Mouse (Mus musculus): ENCODE data around the gene Reep3. TPM values are rescaled to one million over a fixed set of nuclear protein-coding genes. Genes with fewer than 3 reads are reported as not detected.
A peak's percentile ranks its signal among the peaks of the same experiment; 100 is the strongest.

The Reep3 gene
- total RNA-seq, 2 experiments from 2014 or later: 16.6 to 17.8 TPM

DNA sequence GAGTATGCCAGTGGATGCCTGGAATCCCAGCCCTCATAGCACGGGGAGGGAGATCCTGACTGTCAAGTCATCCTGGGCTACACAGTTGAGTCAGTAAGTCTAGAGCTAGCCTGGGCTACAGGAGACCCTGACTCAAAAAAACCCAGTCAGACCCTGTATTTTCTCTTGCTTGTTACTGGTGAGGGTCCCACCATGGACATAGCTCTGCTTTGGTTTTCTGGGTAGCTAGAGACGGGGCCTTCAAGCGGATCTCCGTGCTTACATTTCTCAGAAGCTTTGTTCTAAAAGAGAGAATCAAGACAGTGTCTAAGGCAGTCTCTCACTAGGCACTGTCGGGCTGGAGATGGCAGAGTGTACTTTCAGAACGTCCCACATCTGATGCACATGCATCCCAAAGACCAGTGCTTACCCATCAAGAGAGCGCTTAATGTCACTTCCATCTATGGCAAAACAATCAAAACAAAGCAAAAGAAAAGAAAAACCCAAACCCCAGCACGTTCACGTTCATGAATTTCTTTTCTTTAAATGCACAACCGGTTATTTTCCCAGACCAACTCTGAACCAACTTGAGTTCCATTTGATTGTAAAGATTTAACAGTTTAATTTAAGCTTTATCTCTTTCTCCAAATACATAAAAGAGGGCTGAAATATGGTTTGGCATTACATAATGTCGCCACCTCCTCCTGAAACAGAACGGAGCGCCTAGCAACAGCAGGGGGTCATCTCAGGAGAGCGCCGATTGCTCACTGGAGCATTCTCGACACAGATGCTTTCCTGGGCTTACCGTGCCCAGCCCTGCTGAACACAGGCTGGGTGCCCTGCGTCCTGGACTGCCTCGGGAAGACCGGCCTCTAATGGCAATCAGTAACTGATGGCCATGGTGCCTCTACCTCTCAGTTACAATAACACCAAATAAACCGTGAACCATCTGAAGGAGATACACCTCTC is 20.5 kb downstream of the Reep3 start:
- TF ChIP-seq CTCF (IDR thresholded peaks at IDR 0.05): no peak
- Histone ChIP-seq H3K4me3 (peak overlapping the region; percentile 2; the same call in 1 of the 2 replicates), H3K27ac (peak overlapping the region; percentile 84)
- intact Hi-C loops (cut with DNase I): no loop called here
- peak; percentile 45 to 55 for DNase-seq (ENCODE audit: extremely low spot score in 1 of 2, low spot score in 2 of 2)

DNA sequence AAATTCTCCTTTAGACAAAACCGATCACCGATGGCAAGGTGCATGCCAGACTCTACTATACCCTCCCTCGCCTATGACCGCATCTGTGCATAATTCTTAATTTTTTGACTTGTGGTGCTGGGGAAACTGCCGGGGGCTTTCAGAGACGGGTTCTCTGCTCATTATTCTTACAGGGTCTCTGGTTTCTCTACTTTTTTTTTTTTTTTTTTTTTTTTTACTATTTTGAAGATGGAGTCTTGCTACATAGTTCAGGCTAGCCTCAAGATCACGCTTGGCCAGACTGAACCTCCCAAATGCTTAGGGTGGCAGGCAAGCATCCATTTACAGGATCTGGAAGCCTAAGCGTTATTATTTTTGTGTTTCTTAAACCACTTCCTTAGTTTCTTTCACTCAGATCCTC is 23.2 kb downstream of the Reep3 start:
- Histone ChIP-seq H3K4me3 (no peak overlapping the region), H3K27ac (no peak overlapping the region)
- no peak for DNase-seq (ENCODE audit: extremely low spot score in 1 of 2, low spot score in 2 of 2)
- no peak for TF ChIP-seq CTCF (IDR thresholded peaks at IDR 0.05)
- intact Hi-C loops (cut with DNase I): no loop called here

DNA sequence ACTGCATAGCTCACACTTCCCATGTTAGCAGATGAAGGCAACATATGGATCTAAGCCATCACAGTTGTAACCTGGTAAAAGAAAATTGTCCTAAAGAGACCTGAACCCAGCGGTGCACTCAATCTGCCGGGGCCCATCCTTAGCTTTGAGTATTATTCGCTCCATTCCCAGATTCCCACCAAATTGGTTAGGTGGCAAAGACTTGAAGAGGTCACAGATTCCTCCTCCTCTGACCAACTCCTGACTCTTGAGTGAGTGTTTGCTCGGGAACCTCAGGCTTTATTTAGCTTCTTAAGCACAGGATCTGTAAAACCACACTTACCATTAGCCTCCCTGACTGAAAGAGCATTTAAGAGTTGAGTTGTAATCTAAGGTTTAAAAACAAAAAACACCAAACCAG is 24.1 kb downstream of the Reep3 start:
- no peak for TF ChIP-seq CTCF (IDR thresholded peaks at IDR 0.05)
- H3K27ac ChIP-seq: peak overlapping the region; percentile 47; the same call in 1 of the 2 replicates
- no peak for DNase-seq (ENCODE audit: extremely low spot score in 1 of 2, low spot score in 2 of 2)
- H3K4me3 ChIP-seq: no peak overlapping the region
- intact Hi-C loops (cut with DNase I): no loop called here

DNA sequence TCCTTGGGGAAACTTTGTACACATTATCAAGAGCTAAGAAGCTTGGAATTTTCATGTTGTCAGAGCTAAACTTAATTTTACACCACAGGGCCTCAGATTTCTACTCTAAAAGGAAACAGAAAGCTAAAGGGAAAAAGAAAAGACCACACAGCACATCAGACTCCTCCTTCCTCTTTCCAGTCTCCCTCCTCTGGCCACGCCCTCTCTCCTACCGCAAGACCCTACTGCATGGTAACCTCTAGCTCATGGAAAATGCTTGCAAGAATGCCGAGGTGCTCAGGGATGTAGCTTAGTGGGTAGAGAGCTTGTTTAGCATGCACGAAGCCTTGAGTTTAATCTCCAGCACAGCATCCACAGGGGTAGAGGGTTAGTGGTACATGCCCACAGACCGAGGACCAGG is 24.9 kb downstream of the Reep3 start:
- no peak for TF ChIP-seq CTCF (IDR thresholded peaks at IDR 0.05)
- Histone ChIP-seq H3K4me3 (no peak overlapping the region), H3K27ac (no peak overlapping the region; the same call in 1 of the 2 replicates)
- DNase-seq (ENCODE audit: extremely low spot score in 1 of 2, low spot score in 2 of 2): no peak
- intact Hi-C loops (cut with DNase I): no loop called here

DNA sequence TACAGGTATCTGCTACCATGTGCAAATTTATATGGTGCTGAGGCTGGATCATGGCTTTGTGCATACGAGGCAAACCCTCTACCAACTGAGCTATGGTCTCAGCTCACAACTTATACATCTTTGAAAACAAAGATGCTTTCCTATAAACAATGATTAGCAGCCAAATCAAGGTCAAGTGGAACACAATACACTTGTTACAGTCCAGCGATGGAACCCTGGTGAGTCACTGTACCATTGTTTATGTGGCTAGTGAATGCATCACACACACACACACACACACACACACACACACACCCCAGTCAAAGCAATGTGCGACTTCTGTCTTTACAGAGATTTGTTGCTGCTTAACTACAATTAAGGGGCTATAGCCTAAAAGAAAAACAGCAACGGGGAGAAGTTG is 25.4 kb downstream of the Reep3 start:
- no peak for TF ChIP-seq CTCF (IDR thresholded peaks at IDR 0.05)
- no peak for DNase-seq (ENCODE audit: extremely low spot score in 1 of 2, low spot score in 2 of 2)
- H3K27ac ChIP-seq: no peak overlapping the region; the same call in 1 of the 2 replicates
- no peak overlapping the region for H3K4me3 ChIP-seq
- intact Hi-C loops (cut with DNase I): no loop called here

DNA sequence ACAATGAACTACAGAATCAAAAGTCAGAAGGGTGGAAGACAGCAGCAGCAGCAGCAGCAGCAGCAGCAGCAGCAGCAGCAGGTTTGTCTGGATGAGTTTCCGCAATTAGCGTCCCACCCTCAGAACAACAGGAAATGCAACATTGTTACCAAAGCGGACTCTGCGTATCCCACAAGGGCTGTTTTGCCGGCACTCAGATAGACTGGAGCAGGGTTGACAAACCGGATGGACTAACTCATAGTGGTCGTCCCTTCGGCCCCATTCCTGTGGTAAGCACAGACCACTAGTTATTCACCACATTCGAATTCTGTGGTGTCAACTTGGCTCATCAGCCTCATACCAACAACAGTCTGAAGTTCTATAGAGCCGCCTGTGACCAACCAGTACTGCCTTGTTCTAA is 27.7 kb downstream of the Reep3 start:
- intact Hi-C loops (cut with DNase I): no loop called here
- TF ChIP-seq CTCF (IDR thresholded peaks at IDR 0.05): no peak
- H3K27ac ChIP-seq: no peak overlapping the region
- no peak for DNase-seq (ENCODE audit: extremely low spot score in 1 of 2, low spot score in 2 of 2)
- H3K4me3 ChIP-seq: no peak overlapping the region

DNA sequence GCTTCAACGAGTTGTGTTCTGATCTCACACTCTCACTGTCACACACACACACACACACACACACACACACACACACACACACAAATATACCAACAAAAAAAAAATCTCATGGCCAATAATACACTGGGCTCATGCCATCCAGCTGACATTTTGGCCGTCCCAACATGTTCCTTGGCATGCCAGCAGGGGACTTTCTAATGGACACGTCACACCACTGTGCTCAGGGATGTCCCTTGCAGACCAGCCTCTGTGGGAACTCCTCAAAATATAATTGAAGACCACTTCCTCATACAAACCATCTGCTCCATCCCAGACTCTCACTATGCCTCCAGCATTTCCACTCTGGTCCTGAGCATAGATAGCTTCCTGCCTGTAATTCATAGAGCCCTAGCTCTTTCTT is 30.3 kb downstream of the Reep3 start:
- Histone ChIP-seq H3K27ac (no peak overlapping the region), H3K4me3 (no peak overlapping the region)
- no peak; the same call in 1 of the 2 replicates for TF ChIP-seq CTCF (IDR thresholded peaks at IDR 0.05)
- DNase-seq (ENCODE audit: extremely low spot score in 1 of 2, low spot score in 2 of 2): no peak
- intact Hi-C loops (cut with DNase I): no loop called here

DNA sequence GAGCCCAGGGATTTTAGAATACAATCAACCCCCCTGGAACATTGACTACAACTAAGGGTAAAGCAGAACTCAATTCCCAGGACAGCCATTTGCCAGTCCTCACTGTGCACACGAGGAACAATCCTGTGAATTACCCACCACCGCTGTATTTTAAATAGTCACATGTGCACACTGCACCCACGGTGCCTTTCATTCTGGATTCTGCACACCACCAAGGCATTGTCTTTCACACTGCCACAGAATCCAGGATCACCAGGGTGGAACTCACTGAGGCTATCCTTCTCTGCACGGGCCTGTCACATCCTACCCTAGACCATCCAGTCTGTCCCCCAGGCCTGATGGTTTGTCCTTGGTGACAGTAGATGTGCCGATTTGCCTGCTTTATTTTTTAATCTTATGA is 30.8 kb downstream of the Reep3 start:
- no peak for TF ChIP-seq CTCF (IDR thresholded peaks at IDR 0.05)
- intact Hi-C loops (cut with DNase I): no loop called here
- DNase-seq (ENCODE audit: extremely low spot score in 1 of 2, low spot score in 2 of 2): no peak
- Histone ChIP-seq H3K27ac (no peak overlapping the region), H3K4me3 (no peak overlapping the region)

DNA sequence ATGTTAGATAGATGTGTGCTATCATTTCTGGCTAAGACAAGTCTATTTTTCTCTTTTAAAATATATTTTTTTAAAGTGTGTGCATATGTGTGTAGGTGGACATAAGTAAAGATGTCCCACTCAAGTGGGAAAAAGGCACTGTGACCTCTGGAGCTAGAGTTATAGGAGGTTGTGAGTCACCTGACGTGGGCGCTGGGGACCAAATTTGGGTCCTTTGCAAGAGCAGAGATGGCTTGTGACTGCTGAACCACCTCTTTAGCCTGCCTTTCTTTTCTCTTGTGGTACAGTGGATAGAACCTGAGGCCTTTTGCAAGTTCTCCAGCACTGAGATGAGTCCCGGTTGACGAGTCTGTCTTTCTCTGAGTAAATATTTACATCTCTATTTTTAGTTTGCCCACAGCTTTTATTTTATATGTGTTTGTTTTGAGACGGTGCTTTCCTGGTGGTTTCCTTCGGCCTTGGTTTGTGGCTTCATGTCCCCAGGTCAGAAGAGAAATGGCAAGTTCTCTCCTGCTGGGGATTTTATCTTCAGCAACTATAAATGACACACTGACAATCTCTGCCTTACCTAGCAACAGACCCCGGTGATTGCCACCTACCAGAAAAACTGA is 31.4 kb downstream of the Reep3 start:
- intact Hi-C loops (cut with DNase I): no loop called here
- no peak overlapping the region for H3K4me3 ChIP-seq
- no peak overlapping the region for H3K27ac ChIP-seq
- no peak for TF ChIP-seq CTCF (IDR thresholded peaks at IDR 0.05)
- DNase-seq (ENCODE audit: extremely low spot score in 1 of 2, low spot score in 2 of 2): no peak

DNA sequence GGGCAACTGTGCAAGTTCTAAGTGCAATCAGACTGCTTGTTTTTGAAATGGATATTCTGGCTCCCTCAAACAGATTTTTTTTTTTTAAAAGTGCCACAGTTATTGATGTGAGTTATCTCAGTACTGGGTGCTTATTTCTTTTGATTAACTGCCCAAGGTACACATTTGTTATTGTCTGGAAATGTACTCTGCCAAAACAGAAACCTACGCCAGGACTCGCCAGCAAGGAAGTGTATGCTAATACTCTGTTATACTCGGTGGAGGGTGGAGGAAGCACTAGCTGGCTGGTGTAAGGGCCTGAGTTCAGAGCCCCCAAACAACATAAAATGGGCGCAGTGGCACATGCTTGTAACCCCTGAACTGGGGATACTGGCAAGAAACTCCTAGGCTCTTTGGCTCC is 34.9 kb downstream of the Reep3 start:
- Histone ChIP-seq H3K27ac (peak overlapping the region; percentile 69), H3K4me3 (peak overlapping the region; percentile 15; the same call in 1 of the 2 replicates)
- no peak; the same call in 1 of the 2 replicates for TF ChIP-seq CTCF (IDR thresholded peaks at IDR 0.05)
- no peak for DNase-seq (ENCODE audit: extremely low spot score in 1 of 2, low spot score in 2 of 2)
- intact Hi-C loops (cut with DNase I): no loop called here

DNA sequence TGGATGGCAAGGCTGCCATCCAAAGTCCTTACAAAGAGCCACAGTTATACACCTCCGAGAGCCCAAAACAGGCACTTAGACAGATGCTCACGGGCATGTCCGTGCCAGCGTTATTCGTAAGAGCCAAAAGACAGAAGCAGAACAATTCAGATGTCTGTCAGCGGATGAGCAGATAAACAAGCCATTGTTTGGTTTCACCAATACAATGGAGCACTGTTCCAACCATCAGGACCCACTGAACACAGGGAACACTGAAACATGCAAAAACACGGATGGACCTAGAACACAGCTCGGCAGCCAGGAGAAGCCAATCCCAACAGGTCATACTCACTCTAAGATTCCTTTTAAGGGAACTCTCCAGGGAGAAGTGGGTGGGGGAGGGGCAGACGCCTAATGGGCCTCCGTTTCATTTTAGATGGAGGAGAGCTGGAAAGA is 35.4 kb downstream of the Reep3 start:
- peak overlapping the region; percentile 15; the same call in 1 of the 2 replicates for H3K4me3 ChIP-seq
- peak overlapping the region; percentile 69 for H3K27ac ChIP-seq
- intact Hi-C loops (cut with DNase I): no loop called here
- DNase-seq (ENCODE audit: extremely low spot score in 1 of 2, low spot score in 2 of 2): no peak
- no peak for TF ChIP-seq CTCF (IDR thresholded peaks at IDR 0.05)

DNA sequence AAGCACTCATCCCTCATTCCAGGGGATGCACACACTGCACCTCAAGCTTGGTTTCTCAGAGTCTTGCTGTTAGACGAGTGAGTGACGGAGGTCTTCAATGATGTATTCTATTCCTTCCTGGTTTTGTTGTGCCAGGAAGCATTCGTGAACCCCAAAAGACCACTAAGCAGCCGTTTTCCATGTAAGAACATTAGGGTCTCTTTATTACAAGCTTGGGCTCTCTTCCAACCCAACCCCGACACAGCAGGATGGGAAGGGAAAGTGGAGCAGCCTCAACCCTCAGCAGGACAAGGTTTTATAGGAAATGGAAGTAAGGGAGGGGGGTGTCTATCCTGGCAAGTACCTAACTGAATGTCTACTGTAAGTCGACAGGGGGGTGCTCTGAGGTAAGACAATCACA is 38.0 kb downstream of the Reep3 start:
- TF ChIP-seq CTCF (IDR thresholded peaks at IDR 0.05): no peak
- no peak overlapping the region for H3K4me3 ChIP-seq
- no peak for DNase-seq (ENCODE audit: extremely low spot score in 1 of 2, low spot score in 2 of 2)
- intact Hi-C loops (cut with DNase I): loop anchor here (5.0 kb wide), 1 partner anchor 39 kb away; the partner anchor contains the start of genes Jmjd1c and Reep3
- peak overlapping the region; percentile 87; the same call in 1 of the 2 replicates for H3K27ac ChIP-seq

All from left cerebral cortex, adult 2 months (tissue).